Mouse (Mus musculus): ENCODE results near the gene a.

Gene a

GRCm38 (mm10) chr2:154790656-154791483 is at the start of gene a, which contains the start of gene Raly:
TSS of gene a (plus strand) at chr2:154791402.
TSS of gene Raly (plus strand) at chr2:154791096.
- DNase-seq (ENCODE audit: extremely low read depth, low read depth, low spot score) = peak; percentile 68

DNA sequence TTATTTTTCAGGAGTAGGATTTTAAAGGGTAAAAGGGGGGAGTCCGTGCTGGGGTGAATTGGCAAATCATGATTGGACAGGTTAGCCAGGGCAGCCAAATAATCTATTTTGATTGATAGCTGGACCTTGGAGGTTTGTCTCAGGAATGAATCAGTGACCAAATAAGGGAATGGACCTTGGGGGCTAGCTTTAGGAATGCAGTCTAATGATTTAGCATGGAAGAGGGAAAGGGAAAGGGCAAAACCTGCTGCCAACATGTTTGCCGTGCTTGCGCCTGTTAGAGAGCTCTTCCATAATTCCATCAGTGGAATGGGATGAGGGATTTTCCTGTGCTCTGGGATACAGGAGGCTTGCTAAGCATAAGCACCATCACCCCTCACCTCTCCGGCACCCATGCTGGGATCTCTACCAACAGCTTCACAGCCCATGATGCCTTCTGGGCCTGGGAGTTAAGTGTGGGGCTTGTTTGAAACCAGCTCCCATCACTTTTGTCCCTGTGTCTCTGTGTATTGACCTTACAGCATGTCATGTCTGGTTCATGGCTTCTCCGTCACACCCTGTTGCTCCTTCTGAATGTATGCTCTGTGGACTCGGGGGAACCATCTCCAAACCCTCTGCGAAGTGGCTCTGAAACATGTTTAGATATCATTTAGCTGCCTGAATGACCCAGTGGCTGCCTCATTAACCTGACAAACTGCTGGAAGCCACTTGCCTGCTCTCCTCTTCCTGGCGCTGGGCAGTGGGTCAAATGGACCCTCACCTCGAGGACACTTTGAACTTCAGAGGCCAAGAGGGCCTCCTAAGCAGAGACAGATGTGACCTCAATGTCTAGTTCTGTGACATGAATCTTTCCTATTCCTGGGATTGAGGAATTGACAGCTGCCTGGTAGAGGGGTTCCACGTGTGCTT is 48.0 kb upstream of the a start:
- no peak for DNase-seq (ENCODE audit: extremely low read depth, low read depth, low spot score)

- no peak for DNase-seq (ENCODE audit: extremely low read depth, low read depth, low spot score)
Measured at GRCm38 (mm10) chr2:154743915-154744314, 47.3 kb upstream of the a start.

- DNase-seq (ENCODE audit: extremely low read depth, low read depth, low spot score) = no peak
Measured at GRCm38 (mm10) chr2:154748383-154748782, 42.8 kb upstream of the a start.

- DNase-seq (ENCODE audit: extremely low read depth, low read depth, low spot score) = no peak
Measured at GRCm38 (mm10) chr2:154749046-154750036, 41.9 kb upstream of the a start.

DNA sequence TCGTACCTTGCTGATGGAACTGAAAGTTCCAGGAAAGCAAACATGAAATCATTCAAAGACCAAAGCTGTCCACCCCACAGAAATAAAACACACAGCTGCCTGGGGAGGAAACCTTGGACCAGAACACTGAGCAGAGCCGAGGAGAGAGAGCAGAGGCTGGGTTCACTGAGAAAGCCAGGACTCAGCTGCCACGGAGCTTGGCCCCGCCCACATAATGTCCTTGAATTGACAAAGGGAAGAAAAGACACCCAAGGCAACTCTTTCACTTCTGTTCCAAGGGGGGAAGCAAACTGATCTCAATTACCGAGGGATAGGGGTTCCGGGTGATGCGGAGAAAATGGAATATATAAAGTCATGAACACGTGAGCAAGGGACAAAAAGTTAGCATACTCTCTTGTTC is 39.3 kb upstream of the a start:
- DNase-seq (ENCODE audit: extremely low read depth, low read depth, low spot score) = no peak

GRCm38 (mm10) chr2:154754068-154754560 is 37.1 kb upstream of the a start:
- no peak for DNase-seq (ENCODE audit: extremely low read depth, low read depth, low spot score)

GRCm38 (mm10) chr2:154755791-154756190 is 35.4 kb upstream of the a start:
- DNase-seq (ENCODE audit: extremely low read depth, low read depth, low spot score) = no peak

DNA sequence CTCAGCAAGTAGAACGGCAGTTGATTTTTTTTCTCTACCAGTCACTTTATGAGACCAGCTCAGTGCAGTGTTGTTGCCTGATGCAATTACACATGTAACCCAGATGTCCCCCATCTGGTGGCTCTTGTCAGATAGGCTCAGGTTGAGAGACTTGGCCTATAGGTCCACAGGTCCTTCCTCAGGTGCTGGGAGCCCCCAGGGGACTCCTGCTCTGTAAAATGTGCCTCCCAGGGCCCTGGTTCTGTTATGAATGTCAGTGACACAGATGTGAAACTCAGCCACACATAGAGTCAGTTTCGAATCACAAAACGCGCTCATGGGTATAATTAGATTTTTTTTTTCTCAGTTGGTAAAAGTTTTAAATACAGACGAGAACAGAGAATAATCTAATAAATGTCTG is 33.5 kb upstream of the a start:
- DNase-seq (ENCODE audit: extremely low read depth, low read depth, low spot score) = no peak

GRCm38 (mm10) chr2:154758454-154758853 is 32.7 kb upstream of the a start:
- no peak for DNase-seq (ENCODE audit: extremely low read depth, low read depth, low spot score)

DNA sequence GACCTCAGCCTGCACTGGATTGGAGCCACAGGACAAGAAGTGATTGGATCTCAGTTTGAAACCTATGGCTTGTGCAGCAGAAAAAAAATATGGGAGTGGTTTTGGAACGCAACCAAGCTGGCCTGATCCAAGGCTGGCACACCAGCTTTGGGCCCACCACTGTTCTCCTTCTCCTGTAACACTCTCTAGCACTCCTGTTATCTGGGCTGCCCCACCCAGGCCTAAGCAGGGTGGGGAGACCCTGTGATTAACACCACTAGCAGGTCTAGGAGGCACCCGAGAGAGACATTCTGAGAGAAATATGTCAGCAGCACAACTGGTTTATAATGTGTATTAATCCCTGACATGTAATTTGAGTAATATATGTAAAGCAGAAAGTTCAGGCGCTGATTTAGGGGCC is 28.0 kb upstream of the a start:
- DNase-seq (ENCODE audit: extremely low read depth, low read depth, low spot score) = no peak

DNA sequence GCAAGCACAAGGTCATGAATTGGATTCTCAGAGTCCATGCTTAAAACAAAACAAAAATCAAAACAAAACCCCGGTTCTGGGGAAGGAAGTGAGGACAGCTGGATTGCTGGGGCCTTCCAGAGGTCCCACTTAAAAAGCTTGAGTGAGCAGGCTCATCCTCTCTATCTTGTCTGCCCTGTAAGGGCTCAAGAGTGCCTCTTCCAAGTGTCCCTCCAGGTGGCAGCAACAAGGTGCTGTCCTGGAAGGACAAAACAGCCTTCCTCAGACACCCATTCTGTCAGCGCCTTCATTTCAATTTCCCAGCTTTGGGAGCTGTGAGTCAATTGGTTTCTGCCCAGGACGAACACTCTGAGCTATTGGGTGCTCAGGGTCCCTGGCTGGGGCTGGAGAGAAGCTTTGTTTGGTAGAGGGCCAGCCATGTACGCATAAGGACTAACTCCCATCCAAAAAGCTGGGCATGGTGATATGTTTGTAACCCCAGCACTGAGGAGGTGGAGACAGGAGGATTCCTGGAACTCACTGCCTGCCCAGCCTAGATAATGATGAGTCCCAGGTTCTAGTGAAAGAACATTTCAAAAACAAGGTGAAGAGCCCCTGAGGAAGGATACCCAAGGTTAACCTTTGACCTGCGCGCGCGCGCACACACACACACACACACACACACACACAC is 26.2 kb upstream of the a start:
- no peak for DNase-seq (ENCODE audit: extremely low read depth, low read depth, low spot score)

DNA sequence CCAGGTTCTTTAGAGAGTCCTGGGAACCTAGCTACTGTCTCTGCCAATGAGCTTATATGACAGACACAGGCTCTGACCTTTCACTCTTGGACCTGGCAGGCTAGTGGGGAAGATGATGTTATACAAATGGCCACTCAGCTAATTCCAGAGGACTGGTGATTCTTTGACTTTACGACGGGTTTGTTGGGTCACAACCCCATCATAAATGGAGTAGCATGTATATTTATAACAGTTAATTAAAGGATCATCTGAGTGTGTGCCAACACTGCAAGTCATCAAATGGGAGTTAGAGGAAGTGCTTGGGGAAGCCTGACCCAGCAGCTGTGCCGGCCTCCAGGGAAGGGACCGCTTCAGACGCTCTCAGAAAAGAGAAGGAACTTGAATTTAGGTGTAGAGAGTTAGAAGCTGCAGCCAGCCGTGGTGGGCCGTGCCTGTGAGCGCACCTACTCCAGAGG is 25.6 kb upstream of the a start:
- no peak for DNase-seq (ENCODE audit: extremely low read depth, low read depth, low spot score)

DNA sequence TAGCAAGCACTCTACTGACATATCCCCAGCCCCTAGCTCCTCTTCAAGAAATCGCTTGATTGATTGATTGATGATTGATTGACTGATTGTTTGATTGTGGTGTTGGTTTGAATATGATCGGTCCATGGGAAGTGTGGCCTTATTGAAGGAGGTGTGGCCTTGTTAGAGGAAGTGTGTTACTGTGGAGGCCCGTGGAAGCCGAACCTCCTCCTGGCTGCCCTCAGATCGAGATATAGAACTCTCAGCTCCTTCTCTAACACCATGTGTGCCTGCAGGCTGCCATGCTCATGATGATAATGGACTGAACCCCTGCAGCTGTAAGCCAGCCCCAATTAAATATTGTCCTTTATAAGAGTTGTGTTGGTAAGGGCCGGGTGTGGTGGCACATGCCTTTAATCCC is 24.2 kb upstream of the a start:
- no peak for DNase-seq (ENCODE audit: extremely low read depth, low read depth, low spot score)

GRCm38 (mm10) chr2:154769930-154770329 is 21.3 kb upstream of the a start, which contains the start of gene Gm14214:
TSS of gene Gm14214 (minus strand) at chr2:154770030.
- no peak for DNase-seq (ENCODE audit: extremely low read depth, low read depth, low spot score)

- no peak for DNase-seq (ENCODE audit: extremely low read depth, low read depth, low spot score)
Measured at GRCm38 (mm10) chr2:154771604-154772003, 19.6 kb upstream of the a start.

DNA sequence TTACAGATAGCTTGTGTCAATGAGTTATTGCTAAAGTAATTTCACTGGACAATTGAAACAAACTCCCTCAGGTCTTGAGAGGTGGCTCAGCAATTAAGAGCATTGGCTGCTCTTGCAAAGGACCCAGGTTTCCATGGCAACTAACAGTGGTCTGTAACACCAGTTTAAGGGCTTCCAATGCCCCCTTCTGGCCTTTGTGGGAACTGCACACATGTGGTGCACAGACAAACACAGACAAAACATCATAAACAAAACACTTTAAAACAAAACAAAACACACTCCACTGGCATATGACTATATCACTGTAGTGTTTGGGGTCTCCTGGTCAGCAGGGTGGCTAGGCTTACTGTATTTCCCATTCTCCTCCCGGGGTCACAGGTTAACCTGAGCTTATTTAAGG is 17.2 kb upstream of the a start:
- no peak for DNase-seq (ENCODE audit: extremely low read depth, low read depth, low spot score)

- no peak for DNase-seq (ENCODE audit: extremely low read depth, low read depth, low spot score)
Measured at GRCm38 (mm10) chr2:154776496-154776895, 14.7 kb upstream of the a start.

- DNase-seq (ENCODE audit: extremely low read depth, low read depth, low spot score) = no peak
Measured at GRCm38 (mm10) chr2:154779648-154780047, 11.6 kb upstream of the a start.

DNA sequence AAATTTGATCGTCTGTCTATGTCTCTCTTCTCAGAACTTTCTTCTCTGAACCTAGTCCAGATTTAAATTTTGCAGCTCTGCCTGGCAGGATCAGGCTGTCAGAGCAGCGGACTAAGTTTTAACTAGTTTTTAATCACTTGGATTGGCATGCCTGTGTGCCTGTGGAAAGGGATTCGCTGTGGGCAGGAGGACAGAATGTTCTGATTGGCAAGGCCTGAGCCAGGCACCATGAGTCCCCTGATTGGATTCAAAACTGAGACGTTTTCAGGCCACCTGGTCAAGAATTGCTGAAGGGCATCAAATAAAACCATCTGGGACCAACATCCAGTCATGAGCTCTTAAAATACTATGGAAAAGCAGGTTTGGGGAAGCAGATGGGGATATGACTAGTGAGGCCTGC is 8.8 kb upstream of the a start:
- DNase-seq (ENCODE audit: extremely low read depth, low read depth, low spot score) = no peak

All from fat pad, adult 2 months (tissue).